Mouse (Mus musculus) forebrain, embryonic 14.5 days (tissue): Measurements from ENCODE around the gene Slc41a3. TPM values are rescaled to one million over a fixed set of nuclear protein-coding genes. Genes with fewer than 3 reads are reported as not detected.

Source experiments
- ATAC-seq: fragments of 200-750 bp; cut with Nextera tagmentation; 2 replicates; pipeline ENCODE4 v1.8.0; 2017; ENCODE audit warnings: mild to moderate bottlenecking, moderate library complexity
- DNase-seq: peaks from one replicate; pipeline ENCODE4 v3.0.0-alpha.2; 2015; ENCODE audit warnings: low spot score
- H3K27ac ChIP-seq: fragments of 300-500 bp; sonication (generic); 2 replicates; pipeline ENCODE4 v1.5.1; 2014; ENCODE audit warnings: low read depth, mild to moderate bottlenecking, control low read depth, low read length, moderate library complexity
- H3K27me3 ChIP-seq: fragments of 300-500 bp; sonication (generic); replicated peaks from 2 replicates; pipeline ENCODE4 v1.6.1; 2014; ENCODE audit warnings: low read length, control low read depth, mixed read lengths; ENCODE audit not compliant: control insufficient read depth, insufficient read depth
- H3K36me3 ChIP-seq: fragments of 300-500 bp; sonication (generic); 2 replicates; pipeline ENCODE4 v1.6.1; 2014; ENCODE audit warnings: low read length, control low read depth; ENCODE audit not compliant: control insufficient read depth, insufficient read depth
- H3K4me1 ChIP-seq: fragments of 300-500 bp; sonication (generic); 2 replicates; pipeline ENCODE4 v1.6.1; 2014; ENCODE audit warnings: antibody characterized with exemption, low read length, control low read depth; ENCODE audit not compliant: control insufficient read depth, insufficient read depth
- H3K4me2 ChIP-seq: fragments of 300-500 bp; sonication (generic); 2 replicates; pipeline ENCODE4 v1.6.1; 2014; ENCODE audit warnings: mild to moderate bottlenecking, control low read depth, low read length
- H3K4me3 ChIP-seq: fragments of 300-500 bp; sonication (generic); 2 replicates; pipeline ENCODE4 v1.5.1; 2014; ENCODE audit warnings: low read depth, low read length, control low read depth
- H3K9ac ChIP-seq: fragments of 300-500 bp; sonication (generic); 2 replicates; pipeline ENCODE4 v1.6.1; 2014; ENCODE audit warnings: mild to moderate bottlenecking, low read length, control low read depth, moderate library complexity
- H3K9me3 ChIP-seq: fragments of 300-500 bp; sonication (generic); replicated peaks from 2 replicates; pipeline ENCODE4 v1.6.1; 2016; ENCODE audit warnings: low read length, control low read depth, mixed read lengths; ENCODE audit not compliant: control insufficient read depth
- WGBS: fragments of 180-500 bp; shearing (Covaris S2); extraction: QIAGEN DNeasy Blood & Tissue Kit; methylation state at CpG from one replicate; pipeline ENCODE4 v1.1.7; 2014; 5-methylcytosine and 5-hydroxymethylcytosine counted together
- polyA plus RNA-seq: library from polyadenylated mRNA; unstranded; fragments of >200 nt; fragmentation: Nextera tagmentation; extraction: Ambion mirVana; gene quantifications from 2 replicates; pipeline ENCODE4 v1.2.1, GENCODE M21; 2014

Slc41a3 gene
- polyA plus RNA-seq, 1 experiment from 2014 or later = 2.1 TPM

DNA sequence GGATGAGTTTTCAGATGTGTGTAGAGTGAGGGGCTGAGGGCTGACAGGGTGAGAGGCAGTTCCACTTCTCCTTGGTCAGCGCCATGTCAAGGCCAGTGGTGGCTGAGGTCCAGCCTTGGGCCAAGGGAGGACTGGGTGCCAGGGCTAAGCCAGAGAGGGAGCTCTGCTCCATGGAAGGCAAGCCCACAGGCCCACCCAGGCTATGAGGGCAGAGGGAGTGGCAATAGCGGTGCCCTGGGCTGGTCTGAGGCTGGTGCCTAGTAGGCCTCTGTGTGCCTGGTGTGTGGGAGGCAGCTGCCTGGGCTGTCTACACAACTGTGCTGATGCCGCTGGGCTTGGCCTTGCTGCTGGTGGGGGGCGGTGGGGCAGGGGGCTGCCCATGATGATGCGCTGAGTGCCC is 57.6 kb downstream of the Slc41a3 start:
- no peak for ATAC-seq

DNA sequence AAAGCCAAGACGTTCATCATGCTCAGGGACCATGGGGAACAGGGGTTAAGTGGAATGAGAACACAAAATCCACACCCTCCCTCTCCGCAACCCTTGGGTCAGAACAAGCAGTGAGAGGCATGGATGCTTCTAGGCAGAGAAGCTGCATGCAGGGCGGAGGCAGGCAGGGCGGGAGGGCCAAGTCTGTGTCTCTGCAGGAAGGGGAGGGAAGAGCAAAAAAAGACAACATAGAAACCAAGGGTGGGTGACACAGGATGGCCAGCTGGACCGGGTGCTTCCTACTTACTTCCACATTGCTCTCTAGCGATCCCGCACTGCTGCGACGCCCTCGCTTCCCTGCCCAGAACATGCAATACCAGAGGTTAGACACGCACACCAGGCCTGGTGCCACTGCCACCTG is 59.2 kb downstream of the Slc41a3 start:
- WGBS = 88% methylated on average over 11 of the region's 11 CpGs

More for the DNA sequence above, 57.6 kb downstream of the Slc41a3 start:
- Histone ChIP-seq H3K36me3 (peaks cover 56% of the 10 kb centered on the region), H3K4me3 (no peak overlapping the region), H3K27ac (no peak overlapping the region), H3K27me3 (no peaks in the 10 kb centered on the region), H3K9me3 (no peaks in the 10 kb centered on the region), H3K9ac (no peak overlapping the region), H3K4me1 (no peaks in the 10 kb centered on the region), H3K4me2 (no peak overlapping the region)
- DNase-seq = no peak
- WGBS = 99% methylated on average over 5 of the region's 5 CpGs

DNA sequence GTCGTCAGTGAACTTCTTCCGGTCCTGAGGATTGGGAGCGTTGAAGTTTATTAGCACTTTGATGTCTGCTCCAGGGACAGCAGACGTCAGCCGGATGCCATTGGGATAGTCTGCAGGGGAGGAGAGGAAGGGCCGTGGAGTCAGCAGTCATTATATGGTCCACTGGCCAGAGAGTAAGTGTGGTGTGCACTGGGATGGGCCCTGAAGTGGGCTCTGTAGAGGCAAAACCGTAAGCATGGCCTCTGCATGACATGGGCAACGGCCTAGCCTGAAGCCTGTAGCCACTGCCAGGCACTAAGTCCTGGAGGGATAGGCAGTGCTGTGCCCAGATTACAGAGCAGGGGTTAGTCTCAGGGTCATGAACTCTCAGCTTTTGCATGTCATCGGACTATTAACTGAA is 64.2 kb downstream of the Slc41a3 start:
- H3K27me3 ChIP-seq = no peaks in the 10 kb centered on the region
- H3K9me3 ChIP-seq = no peaks in the 10 kb centered on the region
- H3K27ac ChIP-seq = no peak overlapping the region
- DNase-seq (no peak), ATAC-seq (no peak)
- H3K4me3 ChIP-seq = no peak overlapping the region
- H3K36me3 ChIP-seq = peaks cover 96% of the 10 kb centered on the region
- H3K9ac ChIP-seq = no peak overlapping the region
- H3K4me2 ChIP-seq = no peak overlapping the region
- no peaks in the 10 kb centered on the region for H3K4me1 ChIP-seq
- WGBS = 93% methylated on average over 9 of the region's 9 CpGs

More for the DNA sequence above, 59.2 kb downstream of the Slc41a3 start:
- ATAC-seq (no peak), DNase-seq (no peak)
- no peaks in the 10 kb centered on the region for H3K9me3 ChIP-seq
- no peak overlapping the region for H3K9ac ChIP-seq
- no peak overlapping the region for H3K4me3 ChIP-seq
- H3K4me2 ChIP-seq = no peak overlapping the region
- peaks cover 72% of the 10 kb centered on the region for H3K36me3 ChIP-seq
- H3K27me3 ChIP-seq = no peaks in the 10 kb centered on the region
- no peak overlapping the region for H3K27ac ChIP-seq
- H3K4me1 ChIP-seq = no peaks in the 10 kb centered on the region

DNA sequence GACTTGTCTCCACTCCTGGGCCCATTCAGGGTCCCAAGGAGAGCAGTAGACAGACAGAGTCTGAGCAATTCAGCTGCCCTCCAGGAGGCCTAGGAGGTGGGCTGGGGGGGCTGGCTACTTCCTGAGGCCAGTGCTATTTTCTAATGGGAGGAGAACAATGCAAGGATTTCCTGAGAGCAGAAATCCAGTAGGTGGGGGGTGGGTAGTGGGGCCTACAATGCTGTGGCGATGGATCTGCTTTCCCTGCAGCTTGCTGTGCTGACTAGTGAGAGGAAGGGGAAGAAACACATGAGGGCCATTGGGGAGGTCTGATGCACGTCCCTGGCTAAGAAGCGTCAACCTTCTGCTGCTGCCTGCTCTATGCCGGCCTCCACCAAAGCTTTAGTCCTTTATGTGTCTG is 74.2 kb downstream of the Slc41a3 start:
- H3K9ac ChIP-seq = no peak overlapping the region
- H3K36me3 ChIP-seq = peaks cover 63% of the 10 kb centered on the region
- H3K4me1 ChIP-seq = no peaks in the 10 kb centered on the region
- DNase-seq (no peak), ATAC-seq (no peak)
- H3K27me3 ChIP-seq = no peaks in the 10 kb centered on the region
- WGBS = 35% methylated on average over 4 of the region's 4 CpGs
- no peak overlapping the region for H3K27ac ChIP-seq
- H3K4me2 ChIP-seq = no peak overlapping the region
- no peak overlapping the region for H3K4me3 ChIP-seq
- no peaks in the 10 kb centered on the region for H3K9me3 ChIP-seq

DNA sequence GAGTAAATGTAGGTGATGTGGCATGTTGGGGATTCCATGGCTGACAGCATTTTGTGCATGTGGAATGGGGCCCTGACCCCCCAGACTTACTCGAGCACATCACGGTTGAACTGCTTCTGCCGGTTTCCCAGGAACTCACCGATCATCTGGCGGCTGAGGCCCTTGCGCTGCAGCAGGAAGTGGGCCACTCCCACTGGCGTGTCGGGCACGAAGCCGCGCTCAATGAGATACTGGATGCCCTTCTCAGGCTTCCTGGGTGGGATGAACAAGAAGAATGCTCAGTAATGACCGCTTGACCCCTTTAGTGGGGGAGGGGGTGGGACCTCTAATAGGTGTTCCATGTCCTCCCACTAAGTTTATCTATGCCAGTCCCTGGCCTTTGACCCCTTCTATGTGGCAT is 75.9 kb downstream of the Slc41a3 start:
- H3K9me3 ChIP-seq = no peaks in the 10 kb centered on the region
- H3K4me1 ChIP-seq = no peaks in the 10 kb centered on the region
- H3K4me2 ChIP-seq = no peak overlapping the region
- H3K36me3 ChIP-seq = peaks cover 55% of the 10 kb centered on the region
- H3K9ac ChIP-seq = no peak overlapping the region
- no peak for DNase-seq
- 94% methylated on average over 12 of the region's 12 CpGs for WGBS
- no peak overlapping the region for H3K27ac ChIP-seq
- ATAC-seq = no peak
- H3K27me3 ChIP-seq = no peaks in the 10 kb centered on the region
- H3K4me3 ChIP-seq = no peak overlapping the region

DNA sequence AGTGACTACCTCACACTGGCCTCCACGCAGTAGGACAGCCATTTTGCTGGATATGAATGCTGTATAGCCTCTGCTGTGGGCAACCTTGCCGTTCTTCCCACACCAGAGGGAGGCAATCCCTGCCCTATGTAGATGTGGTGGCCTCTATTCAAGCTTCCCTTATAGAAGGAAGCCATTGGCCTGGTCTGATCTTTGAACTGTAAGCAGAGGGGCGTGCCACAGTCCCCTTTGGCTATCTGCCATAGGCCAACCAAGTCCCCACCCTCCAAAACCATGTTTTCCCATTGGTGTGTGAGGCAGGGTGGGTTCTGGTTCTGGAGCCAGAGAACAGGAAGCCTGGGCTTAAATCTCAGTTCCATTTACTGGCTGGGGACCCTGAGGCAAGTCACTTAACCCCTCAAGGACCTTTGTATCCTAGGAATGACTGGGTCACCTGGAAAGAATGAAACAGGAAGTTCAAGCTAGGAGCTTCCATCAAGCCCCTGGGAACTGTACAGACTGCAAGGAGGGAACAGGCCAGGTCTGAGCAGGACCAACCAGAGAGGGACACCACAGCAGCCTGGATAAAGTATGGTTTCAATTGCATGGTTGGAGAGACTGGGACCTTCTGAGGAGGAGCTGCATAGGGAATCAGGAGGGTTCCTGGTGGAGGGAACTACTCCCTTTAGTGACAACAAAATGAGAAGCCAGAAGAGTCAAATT is 79.5 kb downstream of the Slc41a3 start:
- Histone ChIP-seq H3K9ac (no peak overlapping the region), H3K27me3 (no peaks in the 10 kb centered on the region), H3K4me3 (no peak overlapping the region), H3K4me2 (no peak overlapping the region), H3K4me1 (no peaks in the 10 kb centered on the region), H3K27ac (no peak overlapping the region), H3K36me3 (peaks cover 33% of the 10 kb centered on the region), H3K9me3 (no peaks in the 10 kb centered on the region)
- WGBS = 92% methylated on average over 3 of the region's 3 CpGs
- ATAC-seq (no peak), DNase-seq (no peak)

DNA sequence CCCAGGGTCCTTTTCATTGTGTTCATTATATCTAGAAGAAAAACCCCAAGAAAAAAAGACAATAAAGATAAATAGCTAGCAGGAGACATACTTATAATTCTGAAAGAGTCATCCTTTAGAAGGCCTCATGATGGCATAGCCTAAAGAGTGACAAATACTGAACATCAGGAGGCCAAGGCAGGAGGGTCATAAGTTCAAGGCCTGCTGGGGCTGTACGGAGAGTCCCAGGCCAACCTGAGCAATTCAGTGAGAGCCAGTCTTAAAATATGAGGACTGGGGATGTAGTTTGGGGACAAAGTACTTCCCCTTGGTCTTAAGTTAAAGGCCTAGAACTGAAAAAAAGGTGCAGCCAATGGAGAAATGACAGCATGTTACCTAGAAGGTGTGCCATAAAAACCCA is 82.3 kb downstream of the Slc41a3 start:
- Histone ChIP-seq H3K9me3 (no peaks in the 10 kb centered on the region), H3K27ac (no peak overlapping the region), H3K4me3 (no peak overlapping the region), H3K4me2 (no peak overlapping the region), H3K36me3 (peaks cover 46% of the 10 kb centered on the region), H3K27me3 (no peaks in the 10 kb centered on the region), H3K9ac (no peak overlapping the region), H3K4me1 (no peaks in the 10 kb centered on the region)
- 74% methylated on average over 1 of the region's 1 CpGs for WGBS
- DNase-seq = no peak
- no peak for ATAC-seq

DNA sequence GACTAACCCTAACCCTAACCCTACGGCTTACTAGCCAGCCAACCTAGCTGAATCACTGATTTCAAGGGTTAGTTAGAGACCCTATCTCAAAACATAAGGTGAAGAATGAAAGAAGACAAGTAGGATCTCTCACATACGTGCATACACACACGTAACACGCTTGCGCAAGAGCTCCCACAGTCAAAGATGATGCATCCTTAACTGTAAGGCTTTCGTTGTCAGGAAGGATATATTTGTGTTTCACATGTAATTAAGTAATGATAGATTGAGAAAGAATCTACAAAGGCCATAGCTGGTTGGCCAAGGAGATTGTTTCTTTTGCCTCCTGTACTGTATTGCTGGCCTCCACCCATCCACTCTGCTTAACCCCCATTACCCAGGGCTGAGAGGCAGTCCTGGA is 83.5 kb downstream of the Slc41a3 start:
- no peak overlapping the region for H3K9ac ChIP-seq
- H3K4me2 ChIP-seq = no peak overlapping the region
- no peak for ATAC-seq
- WGBS = 97% methylated on average over 6 of the region's 6 CpGs
- no peaks in the 10 kb centered on the region for H3K9me3 ChIP-seq
- H3K4me1 ChIP-seq = no peaks in the 10 kb centered on the region
- peaks cover 52% of the 10 kb centered on the region for H3K36me3 ChIP-seq
- no peak overlapping the region for H3K4me3 ChIP-seq
- H3K27ac ChIP-seq = no peak overlapping the region
- H3K27me3 ChIP-seq = no peaks in the 10 kb centered on the region
- DNase-seq = no peak

DNA sequence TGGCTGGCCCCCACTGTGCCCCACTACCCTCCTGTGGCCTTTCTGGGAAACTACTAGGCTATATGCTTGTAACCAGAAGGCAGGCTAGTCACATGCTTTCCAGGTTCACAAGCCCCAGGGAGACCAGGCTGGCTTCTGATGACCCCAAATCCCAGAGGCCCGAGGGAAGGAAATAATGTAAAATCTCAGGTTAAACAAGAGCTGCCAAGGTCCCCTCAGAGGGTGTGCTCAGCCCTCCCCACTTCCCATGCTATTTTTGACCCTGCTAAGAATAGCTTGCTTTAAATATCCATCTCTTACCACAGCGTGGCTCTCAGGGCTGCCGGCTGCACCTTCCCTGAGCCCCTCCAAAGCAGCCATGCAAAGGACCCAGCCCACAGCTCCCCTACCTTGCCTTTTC is 84.2 kb downstream of the Slc41a3 start:
- H3K9me3 ChIP-seq = no peaks in the 10 kb centered on the region
- H3K27me3 ChIP-seq = no peaks in the 10 kb centered on the region
- no peak overlapping the region for H3K4me2 ChIP-seq
- DNase-seq (no peak), ATAC-seq (no peak)
- H3K9ac ChIP-seq = no peak overlapping the region
- H3K4me3 ChIP-seq = no peak overlapping the region
- WGBS = 90% methylated on average over 3 of the region's 3 CpGs
- H3K36me3 ChIP-seq = peaks cover 59% of the 10 kb centered on the region
- H3K27ac ChIP-seq = no peak overlapping the region
- H3K4me1 ChIP-seq = no peaks in the 10 kb centered on the region
